Mouse (Mus musculus): ENCODE measurements around the gene Cfb. TPM values are rescaled to one million over a fixed set of nuclear protein-coding genes. Genes with fewer than 3 reads are reported as not detected.

Cfb gene
- total and polyA plus RNA-seq, 3 experiments: 0.19 to 3.1 TPM; not detected in 1

DNA sequence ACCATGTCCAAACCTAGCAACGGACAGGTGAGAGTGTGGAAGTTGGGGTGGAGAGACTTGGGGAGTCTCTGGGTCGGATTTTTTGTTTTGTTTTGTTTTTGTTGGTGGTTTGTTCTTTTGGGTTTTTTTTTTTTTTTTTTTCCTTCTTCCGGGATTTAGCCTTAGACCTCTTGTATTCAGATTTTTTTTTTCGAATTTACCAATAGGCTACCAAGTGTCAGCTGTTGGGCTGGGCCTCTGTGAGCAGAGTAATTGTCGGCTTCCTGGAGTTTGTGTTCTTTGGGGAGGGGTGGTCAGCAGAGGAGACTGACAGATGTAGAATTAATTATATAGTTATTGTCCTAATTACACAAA is 37.5 kb upstream of the Cfb start (continued):
- TF ChIP-seq KAT2A (conservative IDR thresholded peaks at IDR 0.05; ENCODE audit: low read depth, low read length) (no peak), MYC (IDR thresholded peaks at IDR 0.05; ENCODE audit: low read depth, low read length) (peak; percentile 51; the same call in 1 of the 2 replicates), CHD2 (IDR thresholded peaks at IDR 0.05; ENCODE audit: low read length) (no peak), MEF2A (IDR thresholded peaks at IDR 0.05; ENCODE audit: extremely low read depth, insufficient replicate concordance, low read depth, low read length, poor library complexity, severe bottlenecking) (no peak), MAZ (IDR thresholded peaks at IDR 0.05; ENCODE audit: low read depth, low read length) (0 out of 2 replicates have a peak, but pooled peaks have one; percentile 18), RCOR1 (IDR thresholded peaks at IDR 0.05; ENCODE audit: low read depth, low read length) (no peak), TCF12 (IDR thresholded peaks at IDR 0.05; ENCODE audit: low read depth, low read length) (no peak), GABPA (IDR thresholded peaks at IDR 0.05; ENCODE audit: low read depth, low read length) (no peak), POLR2AphosphoS2 (IDR thresholded peaks at IDR 0.05; ENCODE audit: low read length) (no peak), MAX (IDR thresholded peaks at IDR 0.05; ENCODE audit: low read length) (no peak), USF2 (IDR thresholded peaks at IDR 0.05; ENCODE audit: borderline replicate concordance in 1 of 2, insufficient read depth in 1 of 2, low read depth in 1 of 2, low read length in 2 of 2) (no peak), NELFE (IDR thresholded peaks at IDR 0.05; ENCODE audit: low read depth, low read length) (no peak), TBP (IDR thresholded peaks at IDR 0.05; ENCODE audit: low read depth, low read length) (no peak; the same call in 1 of the 2 replicates), BHLHE40 (IDR thresholded peaks at IDR 0.05; ENCODE audit: borderline replicate concordance, low read depth, low read length) (no peak)

DNA sequence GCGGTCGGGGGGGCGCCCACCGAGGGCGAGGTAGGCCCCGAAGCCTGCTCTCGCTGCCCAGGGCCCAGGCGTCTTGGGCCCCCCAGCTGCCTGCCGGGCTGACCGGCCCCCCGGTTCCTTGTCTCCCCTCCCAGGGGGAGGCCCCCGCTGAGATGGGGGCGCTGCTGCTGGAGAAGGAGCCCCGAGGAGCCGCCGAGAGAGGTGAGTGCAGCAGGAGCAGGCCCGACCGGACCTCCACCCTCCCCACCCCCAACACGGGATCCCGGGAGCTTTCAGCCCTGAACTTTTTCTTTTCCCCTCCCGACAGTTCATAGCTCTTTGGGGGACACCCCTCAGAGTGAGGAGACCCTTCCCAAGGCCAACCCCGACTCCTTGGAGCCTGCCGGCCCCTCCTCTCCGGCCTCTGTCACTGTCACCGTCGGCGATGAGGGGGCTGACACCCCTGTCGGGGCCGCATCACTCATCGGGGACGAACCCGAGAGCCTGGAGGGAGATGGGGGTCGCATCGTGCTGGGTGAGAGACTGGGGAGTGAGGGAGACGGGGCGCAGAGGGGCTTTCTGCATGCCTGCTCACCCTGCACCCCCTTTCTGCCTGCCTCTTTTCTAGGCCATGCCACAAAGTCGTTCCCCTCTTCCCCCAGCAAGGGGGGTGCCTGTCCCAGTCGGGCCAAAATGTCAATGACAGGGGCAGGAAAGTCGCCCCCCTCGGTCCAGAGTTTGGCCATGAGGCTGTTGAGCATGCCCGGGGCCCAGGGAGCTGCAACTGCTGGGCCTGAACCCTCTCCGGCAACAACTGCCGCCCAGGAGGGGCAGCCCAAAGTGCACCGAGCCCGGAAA is 37.0 kb upstream of the Cfb start:
- Histone ChIP-seq H3K9ac (ENCODE audit: control insufficient read depth, low read depth, low read length, poor library complexity, severe bottlenecking) (peak overlapping the region; percentile 86), H3K27ac (ENCODE audit: control insufficient read depth, low read depth, low read length) (peak overlapping the region; percentile 83), H3K4me3 (ENCODE audit: control insufficient read depth in 1 of 2, insufficient read depth in 1 of 2, low read depth in 2 of 2, low read length in 2 of 2) (peak overlapping the region; percentile 75 to 88), H3K79me2 (ENCODE audit: control insufficient read depth, insufficient read depth, low read length, poor library complexity) (peaks cover 34% of the 10 kb centered on the region), H3K36me3 (ENCODE audit: control insufficient read depth in 1 of 2, insufficient read depth in 2 of 2, low read length in 2 of 2) (peaks cover 2 to 15% of the 10 kb centered on the region in 2 experiments; a peak in 3 of 4 replicates), H3K27me3 (ENCODE audit: control insufficient read depth in 1 of 2, insufficient read depth in 2 of 2, low read length in 2 of 2) (no peaks in the 10 kb centered on the region), H3K4me1 (ENCODE audit: control insufficient read depth in 1 of 2, insufficient read depth in 2 of 2, low read length in 2 of 2) (peaks cover 0 to 18% of the 10 kb centered on the region in 2 experiments; a peak in 3 of 4 replicates), H3K9me3 (replicated peaks; ENCODE audit: insufficient read depth, low read length) (no peaks in the 10 kb centered on the region)
- peak; percentile 68 for DNase-seq (ENCODE audit: low read depth, low spot score)
- 0 out of 2 replicates have a peak, but pooled peaks have one; percentile 5 for TF ChIP-seq CHD1 (IDR thresholded peaks at IDR 0.05; ENCODE audit: low read depth, low read length)
- no peak for TF ChIP-seq USF1 (IDR thresholded peaks at IDR 0.05; ENCODE audit: low read depth, low read length)
- peak; percentile 61; the same call in 1 of the 2 replicates for TF ChIP-seq MAZ (IDR thresholded peaks at IDR 0.05; ENCODE audit: low read depth, low read length)
- TF ChIP-seq SIN3A (IDR thresholded peaks at IDR 0.05; ENCODE audit: low read length): no peak; the same call in 1 of the 2 replicates
- TF ChIP-seq BHLHE40 (IDR thresholded peaks at IDR 0.05; ENCODE audit: borderline replicate concordance, low read depth, low read length): no peak
- no peak for TF ChIP-seq EP300 (IDR thresholded peaks at IDR 0.05; ENCODE audit: low read depth in 1 of 2, low read length in 2 of 2)
- TF ChIP-seq NRF1 (IDR thresholded peaks at IDR 0.05; ENCODE audit: insufficient read depth, low read depth, low read length, poor library complexity, severe bottlenecking): 0 out of 2 replicates have a peak, but pooled peaks have one; percentile 42
- no peak for TF ChIP-seq NELFE (IDR thresholded peaks at IDR 0.05; ENCODE audit: low read depth, low read length)
- no peak for TF ChIP-seq GABPA (IDR thresholded peaks at IDR 0.05; ENCODE audit: low read depth, low read length)
- no peak for TF ChIP-seq MYC (IDR thresholded peaks at IDR 0.05; ENCODE audit: low read depth, low read length)
- 0 out of 6 replicates have a peak, but pooled peaks of 1 of the 3 experiments have one; percentile 4 for TF ChIP-seq CTCF (IDR thresholded peaks at IDR 0.05 in 2 of 3, conservative IDR thresholded peaks at IDR 0.05 in 1 of 3; ENCODE audit: control insufficient read depth in 1 of 3, insufficient read depth in 1 of 3, low read depth in 2 of 3, low read length in 3 of 3, poor library complexity in 1 of 3, severe bottlenecking in 1 of 3)
- peak; percentile 60; the same call in 1 of the 2 replicates for TF ChIP-seq MXI1 (IDR thresholded peaks at IDR 0.05; ENCODE audit: low read depth, low read length)
- TF ChIP-seq POLR2A (IDR thresholded peaks at IDR 0.05; ENCODE audit: control insufficient read depth in 1 of 2, insufficient read depth in 1 of 2, low read depth in 1 of 2, low read length in 2 of 2, poor library complexity in 1 of 2): no peak; a peak in 1 of 4 replicates
- TF ChIP-seq HCFC1 (IDR thresholded peaks at IDR 0.05; ENCODE audit: low read depth, low read length): 0 out of 2 replicates have a peak, but pooled peaks have one; percentile 42
- TF ChIP-seq USF2 (IDR thresholded peaks at IDR 0.05; ENCODE audit: borderline replicate concordance in 1 of 2, insufficient read depth in 1 of 2, low read depth in 1 of 2, low read length in 2 of 2): no peak

Measured in MEL (cell line).